Mouse (Mus musculus) hindbrain, embryonic 14.5 days (tissue): ENCODE results near the gene Ergic1. TPM values are rescaled to one million over a fixed set of nuclear protein-coding genes. Genes with fewer than 3 reads are reported as not detected.

ENCODE experiments used
- ATAC-seq: fragments of 200-750 bp; cut with Nextera tagmentation; 2 replicates; pipeline ENCODE4 v1.8.0; 2017; ENCODE audit warnings: moderate number of reproducible peaks, mild to moderate bottlenecking, moderate TSS enrichment, moderate library complexity; ENCODE audit not compliant: low FRiP score
- DNase-seq: peaks from one replicate; pipeline ENCODE4 v3.0.0-alpha.2; 2015; ENCODE audit warnings: low spot score
- H3K27ac ChIP-seq: fragments of 300-500 bp; sonication (generic); 2 replicates; pipeline ENCODE4 v1.5.1; 2014; ENCODE audit warnings: mild to moderate bottlenecking, moderate library complexity
- H3K27me3 ChIP-seq: fragments of 300-500 bp; sonication (generic); 2 replicates; pipeline ENCODE4 v1.6.1; 2014; ENCODE audit warnings: mild to moderate bottlenecking, low read length, mixed read lengths; ENCODE audit not compliant: control insufficient read depth, insufficient read depth
- H3K36me3 ChIP-seq: fragments of 300-500 bp; sonication (generic); replicated peaks from 2 replicates; pipeline ENCODE4 v1.6.1; 2014; ENCODE audit not compliant: control insufficient read depth, insufficient read depth
- H3K4me1 ChIP-seq: fragments of 300-500 bp; sonication (generic); replicated peaks from 2 replicates; pipeline ENCODE4 v1.6.1; 2014; ENCODE audit warnings: antibody characterized with exemption, low read length, mixed read lengths; ENCODE audit not compliant: control insufficient read depth, insufficient read depth
- H3K4me2 ChIP-seq: fragments of 300-500 bp; sonication (generic); replicated peaks from 2 replicates; pipeline ENCODE4 v1.6.1; 2014; ENCODE audit warnings: mild to moderate bottlenecking, moderate library complexity
- H3K4me3 ChIP-seq: fragments of 300-500 bp; sonication (generic); replicated peaks from 2 replicates; pipeline ENCODE4 v1.5.1; 2014; ENCODE audit warnings: mild to moderate bottlenecking, low read length
- H3K9ac ChIP-seq: fragments of 300-500 bp; sonication (generic); 2 replicates; pipeline ENCODE4 v1.6.1; 2014
- H3K9me3 ChIP-seq: fragments of 300-500 bp; sonication (generic); 2 replicates; pipeline ENCODE4 v1.6.1; 2016; ENCODE audit warnings: low read length; ENCODE audit not compliant: control insufficient read depth
- WGBS: fragments of 180-500 bp; shearing (Covaris S2); extraction: QIAGEN DNeasy Blood & Tissue Kit; methylation state at CpG from one replicate; pipeline ENCODE4 v1.1.7; 2014; 5-methylcytosine and 5-hydroxymethylcytosine counted together
- microRNA-seq: library from miRNA; unstranded; fragments of <30 nt; microRNA quantifications from one replicate; pipeline ENCODE4, GENCODE M21; 2016
- polyA plus RNA-seq: library from polyadenylated mRNA; unstranded; fragments of >200 nt; fragmentation: Nextera tagmentation; extraction: Ambion mirVana; gene quantifications from 2 replicates; pipeline ENCODE4 v1.2.1, GENCODE M21; 2014

Ergic1 gene
- polyA plus RNA-seq, 1 experiment from 2014 or later = 110 TPM

DNA sequence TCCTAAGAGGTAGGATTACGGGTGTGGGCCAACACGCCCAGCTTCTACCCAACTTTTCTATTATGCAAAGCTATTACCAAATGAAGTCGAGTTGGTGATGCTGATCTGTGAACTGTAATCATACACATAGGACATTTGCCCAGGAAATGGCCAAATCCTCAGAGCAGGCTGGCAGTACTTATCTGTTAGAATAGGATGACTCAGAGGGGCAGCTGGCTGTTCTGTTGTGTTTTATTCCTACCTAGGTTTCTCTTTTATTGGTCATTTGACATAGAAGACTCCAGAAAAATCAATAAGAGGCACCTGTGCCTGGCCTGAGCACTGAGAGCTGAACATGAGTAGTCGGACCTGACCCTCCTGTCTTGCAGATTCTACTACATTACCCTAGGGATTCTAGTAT is 141.3 kb downstream of the Ergic1 start:
- DNase-seq (no peak), ATAC-seq (no peak)
- H3K4me3 ChIP-seq = no peak overlapping the region
- H3K27me3 ChIP-seq = no peaks in the 10 kb centered on the region
- no peaks in the 10 kb centered on the region for H3K9me3 ChIP-seq
- no peak overlapping the region for H3K4me2 ChIP-seq
- no peaks in the 10 kb centered on the region for H3K4me1 ChIP-seq
- H3K27ac ChIP-seq = no peak overlapping the region
- H3K9ac ChIP-seq = no peak overlapping the region
- WGBS = 89% methylated on average over 4 of the region's 4 CpGs
- peaks cover 40% of the 10 kb centered on the region for H3K36me3 ChIP-seq

- ATAC-seq = no peak
- WGBS = 91% methylated on average over 4 of the region's 4 CpGs
- peaks cover 29% of the 10 kb centered on the region for H3K36me3 ChIP-seq
Observed at GRCm38 (mm10) chr17:26703671-26704070, 142.4 kb downstream of the Ergic1 start.

DNA sequence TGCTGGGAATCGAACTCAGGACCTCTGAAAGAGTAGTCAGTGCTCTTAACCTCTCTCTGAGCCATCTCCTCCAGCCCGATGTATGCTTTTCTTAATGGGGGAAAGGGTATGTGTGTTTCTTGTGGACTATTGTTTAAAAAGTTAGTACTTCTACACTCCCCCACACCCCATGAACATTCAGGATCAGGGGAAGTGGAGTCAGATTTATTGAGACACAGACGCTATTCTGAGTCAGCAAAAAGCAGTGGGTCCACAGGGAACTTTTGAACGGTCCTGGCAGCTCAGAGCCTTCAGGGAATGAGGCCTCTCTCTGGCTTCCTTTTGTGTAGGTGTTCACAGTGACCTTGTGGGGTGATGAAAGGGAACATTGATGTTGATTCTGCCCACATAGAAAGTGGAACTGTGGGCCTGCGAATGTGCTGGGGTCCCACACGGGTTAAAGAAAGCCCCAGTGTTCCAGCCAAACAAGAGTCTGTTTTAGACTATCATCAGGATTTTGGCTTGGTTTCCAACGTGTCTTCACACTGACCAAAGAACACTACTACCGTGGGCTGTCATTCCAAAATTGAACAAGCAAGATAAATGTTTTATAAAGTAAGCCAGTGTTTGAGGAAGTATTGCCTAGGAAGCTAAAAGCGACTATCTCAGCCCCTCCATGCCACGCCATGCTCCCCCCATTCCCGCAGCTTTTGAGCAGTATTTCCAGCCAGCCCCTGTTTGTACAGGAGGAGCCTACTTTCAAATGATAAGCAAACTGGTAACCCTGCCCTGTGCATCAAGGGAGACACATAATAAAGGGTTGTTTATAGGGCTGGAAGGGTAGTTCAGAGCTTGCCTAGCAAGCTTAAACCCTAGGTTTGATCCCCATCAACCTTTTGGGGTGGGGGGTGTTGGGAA is 144.4 kb downstream of the Ergic1 start:
- peaks cover 10% of the 10 kb centered on the region for H3K36me3 ChIP-seq
- no peak overlapping the region for H3K4me2 ChIP-seq
- DNase-seq = no peak
- no peak for ATAC-seq
- H3K4me3 ChIP-seq = no peak overlapping the region
- WGBS = 79% methylated on average over 11 of the region's 11 CpGs
- no peaks in the 10 kb centered on the region for H3K27me3 ChIP-seq
- H3K9ac ChIP-seq = no peak overlapping the region
- H3K4me1 ChIP-seq = 0 out of 2 replicates have a peak, but pooled peaks cover 7% of the 10 kb centered on the region
- H3K9me3 ChIP-seq = no peaks in the 10 kb centered on the region
- H3K27ac ChIP-seq = no peak overlapping the region

More at GRCm38 (mm10) chr17:26703671-26704070, 142.4 kb downstream of the Ergic1 start:
- Histone ChIP-seq H3K4me3 (no peak overlapping the region), H3K27ac (no peak overlapping the region), H3K9ac (no peak overlapping the region), H3K27me3 (no peaks in the 10 kb centered on the region), H3K9me3 (no peaks in the 10 kb centered on the region), H3K4me1 (0 out of 2 replicates have a peak, but pooled peaks cover 2% of the 10 kb centered on the region), H3K4me2 (no peak overlapping the region)
- no peak for DNase-seq

Small RNA genes lying within 50 kb of the gene (microRNA-seq; reads per million reads assigned to microRNA genes)
- gene Gm22420 = not detected

Other genes starting within 250 kb of the Ergic1 start
- gene Neurl1b, start 146.7 kb upstream of the Ergic1 start, polyA plus RNA-seq = 1.9 and 2.1 TPM in 2 replicates
- gene Dusp1, start 639 bp downstream of the Ergic1 start, polyA plus RNA-seq = 31.5 and 31.6 TPM in 2 replicates
- 91.3 and 106 TPM in 2 replicates for gene Atp6v0e, start 101.7 kb downstream of the Ergic1 start, polyA plus RNA-seq
- gene Crebrf, start 154.2 kb downstream of the Ergic1 start, polyA plus RNA-seq = 10.2 and 10.5 TPM in 2 replicates
- gene Bnip1, start 219.6 kb downstream of the Ergic1 start, polyA plus RNA-seq = 47.8 and 51.5 TPM in 2 replicates